Mouse (Mus musculus): ENCODE results near the gene Ptrhd1.

The Ptrhd1 gene

DNA sequence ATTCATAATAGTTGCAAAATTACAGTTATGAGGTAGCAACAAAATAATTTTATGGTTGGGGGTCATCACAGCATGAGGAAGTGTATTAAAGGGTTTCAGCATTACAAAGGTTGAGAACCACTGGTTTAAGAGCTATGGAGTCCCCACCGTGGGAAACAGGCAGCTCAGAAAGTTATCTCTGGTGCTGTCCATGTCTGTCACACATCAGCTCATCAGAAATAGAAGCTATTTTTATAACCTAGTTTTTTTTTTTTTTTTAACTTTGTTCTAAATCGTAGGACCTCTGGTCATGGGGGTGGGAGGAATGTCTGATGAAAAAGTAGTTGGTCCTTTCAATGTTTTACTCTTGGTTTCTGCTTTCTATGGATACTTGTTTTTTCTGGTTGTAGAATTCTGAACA lies 10.0 kb downstream of the Ptrhd1 start:
- DNase-seq (ENCODE audit: low spot score in 2 of 2), result no peak

DNA sequence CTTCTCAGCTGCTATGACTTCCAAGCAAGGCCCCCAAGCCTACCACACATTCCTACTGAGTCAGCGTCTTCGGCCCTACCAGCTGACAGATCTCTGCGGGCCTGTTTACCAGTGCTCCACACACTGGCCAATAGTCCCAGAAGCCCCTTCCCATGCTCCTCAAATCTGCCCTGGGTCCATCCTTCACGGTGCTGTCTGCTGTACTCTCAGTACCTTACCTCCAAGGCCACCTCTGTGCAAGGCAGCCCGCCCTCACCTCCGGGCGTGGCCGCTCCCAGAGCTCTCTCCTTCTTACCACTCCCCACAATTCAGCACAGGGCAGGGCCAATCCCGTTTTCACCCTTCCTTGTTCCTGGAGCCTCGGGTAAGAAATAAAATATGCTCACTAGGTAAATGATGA lies 11.9 kb downstream of the Ptrhd1 start:
- no peak for DNase-seq (ENCODE audit: low spot score in 2 of 2)

DNA sequence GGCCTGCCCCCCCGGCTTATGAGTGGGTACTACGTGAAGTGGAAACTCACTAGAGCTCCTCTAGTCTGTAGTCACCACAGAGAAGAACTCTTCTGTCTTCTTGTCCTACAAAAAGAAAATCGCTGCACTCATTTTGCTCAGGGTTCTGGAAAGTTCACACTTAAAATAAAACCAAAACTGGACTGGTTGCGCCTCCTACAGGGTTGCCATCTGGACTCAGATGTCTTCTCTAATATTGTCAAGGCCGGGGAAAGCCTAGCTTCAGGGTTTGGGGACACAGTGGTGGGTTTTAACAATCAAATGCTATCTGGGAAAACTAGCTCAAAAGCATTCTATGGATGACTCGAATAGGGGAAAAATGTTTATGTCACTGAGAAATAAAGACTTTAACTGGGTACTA lies 16.0 kb downstream of the Ptrhd1 start:
- DNase-seq (ENCODE audit: low spot score in 2 of 2), result no peak

DNA sequence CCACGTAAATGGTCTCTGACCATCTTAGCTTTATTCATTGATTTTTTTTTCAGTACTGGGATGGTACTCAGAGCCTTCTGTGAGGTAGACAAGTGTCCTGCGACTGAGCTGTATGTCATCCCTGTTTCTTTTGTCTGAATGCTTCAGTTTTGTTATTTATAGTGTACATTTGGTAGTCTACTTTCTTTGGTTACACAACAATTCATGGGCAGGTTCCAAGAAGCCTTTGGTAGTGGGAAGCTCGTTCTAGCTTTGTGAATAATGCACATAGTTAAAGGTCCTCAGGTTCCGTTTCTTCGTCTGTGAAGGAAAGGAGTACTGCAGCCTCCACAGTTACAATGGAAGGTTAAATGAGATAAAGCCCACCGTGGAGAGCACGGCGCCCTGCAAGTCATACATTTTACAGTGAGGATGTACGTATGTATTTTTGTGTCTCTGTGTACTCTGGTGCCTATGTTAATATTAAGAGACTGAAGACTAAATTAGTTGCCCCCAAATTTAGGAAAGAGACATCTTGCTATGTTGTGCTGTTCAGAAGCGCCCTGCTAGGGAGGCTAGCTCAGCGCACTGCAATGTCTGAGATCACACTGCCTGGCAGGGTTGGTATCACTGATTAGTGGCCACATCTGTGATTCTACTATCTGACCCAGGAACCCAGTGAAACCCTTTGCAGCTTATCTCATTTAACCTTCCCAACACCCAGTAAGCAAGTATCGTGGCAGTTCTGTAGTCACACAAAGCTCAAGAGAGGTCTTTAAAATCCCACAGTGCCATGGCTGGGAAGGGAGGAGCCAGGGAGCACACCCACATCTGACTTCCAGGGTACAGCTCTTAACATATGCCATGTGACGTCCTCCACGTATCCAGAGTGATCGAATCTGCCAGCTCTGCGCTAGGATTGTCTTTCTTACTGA lies 19.2 kb downstream of the Ptrhd1 start:
- DNase-seq (ENCODE audit: low spot score in 2 of 2), result no peak

DNA sequence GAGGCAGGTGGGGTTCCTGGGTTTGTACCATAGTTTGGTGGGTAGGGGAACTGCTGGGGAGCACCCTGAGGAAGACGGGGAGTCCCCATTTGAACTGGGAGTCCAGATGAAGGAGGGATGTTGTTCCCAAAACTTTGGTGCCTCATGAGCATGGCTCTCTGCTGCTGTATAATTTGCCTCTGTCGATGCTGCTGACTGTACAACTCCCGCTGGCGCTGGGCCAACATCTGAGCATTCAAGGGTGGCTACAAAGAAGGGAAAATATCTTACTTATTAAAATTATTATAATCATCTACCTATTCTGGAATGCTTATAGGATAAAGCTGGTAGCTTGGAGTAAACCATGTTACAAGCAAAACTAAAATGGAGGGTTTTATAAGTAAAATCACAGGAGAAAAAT lies 33.9 kb downstream of the Ptrhd1 start:
- no peak for DNase-seq (ENCODE audit: low spot score in 2 of 2)

DNA sequence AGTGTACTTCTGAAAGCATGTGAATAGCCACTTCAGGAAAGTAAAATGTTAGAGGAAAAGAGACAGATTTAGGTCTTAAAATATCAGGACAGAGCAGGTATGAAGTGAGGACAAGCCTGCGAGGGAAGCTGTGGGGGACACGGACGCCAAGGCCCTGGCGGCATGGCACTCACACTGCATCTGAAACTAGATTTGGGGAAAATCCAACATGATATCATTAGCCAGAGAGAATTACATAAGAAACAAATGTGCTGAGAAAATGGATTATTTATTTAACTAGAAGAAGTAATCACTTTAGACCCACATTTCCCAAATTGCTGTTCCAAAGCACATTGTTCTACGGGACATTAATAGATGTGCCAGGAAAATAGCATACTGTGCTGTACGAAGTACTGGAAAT lies 37.3 kb downstream of the Ptrhd1 start:
- no peak for DNase-seq (ENCODE audit: low spot score in 2 of 2)

DNA sequence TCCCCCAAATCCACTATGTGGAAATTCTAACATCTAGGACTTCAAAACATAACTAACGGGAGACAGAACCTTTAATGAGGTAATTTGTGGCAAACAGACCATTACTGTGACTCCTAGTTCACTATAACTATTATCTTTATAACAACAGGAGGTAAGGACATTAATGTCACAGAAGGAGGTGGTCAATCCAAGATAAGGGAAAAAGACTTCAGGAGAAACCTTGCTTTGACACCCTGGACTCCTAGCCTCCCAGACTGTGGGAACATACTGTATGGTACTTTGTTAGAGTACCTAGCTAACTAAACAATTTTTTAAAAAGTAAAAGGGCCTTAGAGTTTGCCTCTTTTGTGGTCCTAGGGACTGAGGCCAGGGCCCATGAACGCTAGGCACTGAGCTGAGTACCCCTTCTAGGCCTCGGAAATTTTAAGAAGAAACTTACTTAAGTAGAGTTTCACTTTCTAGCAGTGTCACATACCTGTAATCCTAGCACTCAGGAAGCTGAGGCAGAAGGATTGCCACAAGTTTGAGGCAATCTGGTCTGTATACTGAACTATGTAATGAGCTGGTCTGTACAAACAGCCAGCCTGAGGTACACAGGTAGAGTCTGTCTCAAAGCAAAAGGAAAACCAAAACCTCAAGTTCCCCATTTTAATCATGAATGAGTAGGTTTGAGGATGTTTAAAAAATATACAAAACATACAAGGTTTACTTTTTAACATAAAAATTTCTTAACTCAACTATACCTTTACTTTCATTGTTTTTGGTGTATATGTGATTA lies 45.3 kb downstream of the Ptrhd1 start:
- DNase-seq (ENCODE audit: low spot score in 2 of 2), result no peak

DNA sequence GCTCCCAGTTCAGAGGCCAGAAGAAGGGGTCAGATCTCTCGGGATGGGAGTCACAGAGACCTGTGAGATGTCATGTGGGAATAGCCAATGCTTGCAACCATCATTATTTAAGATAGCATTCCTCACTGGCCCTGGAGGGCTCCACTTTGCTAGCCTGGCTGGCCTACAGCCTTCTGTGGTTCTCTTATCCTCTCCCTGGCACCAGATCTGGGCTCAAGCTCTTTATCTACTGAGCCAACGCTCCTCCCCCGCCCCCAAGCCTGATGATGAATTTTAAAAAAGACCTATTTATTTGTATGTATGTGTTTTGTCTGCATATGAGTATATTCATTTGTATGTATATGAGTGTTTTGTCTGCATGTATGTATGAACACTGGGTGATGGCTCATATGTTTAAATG lies 46.1 kb downstream of the Ptrhd1 start:
- no peak for DNase-seq (ENCODE audit: low spot score in 2 of 2)

DNA sequence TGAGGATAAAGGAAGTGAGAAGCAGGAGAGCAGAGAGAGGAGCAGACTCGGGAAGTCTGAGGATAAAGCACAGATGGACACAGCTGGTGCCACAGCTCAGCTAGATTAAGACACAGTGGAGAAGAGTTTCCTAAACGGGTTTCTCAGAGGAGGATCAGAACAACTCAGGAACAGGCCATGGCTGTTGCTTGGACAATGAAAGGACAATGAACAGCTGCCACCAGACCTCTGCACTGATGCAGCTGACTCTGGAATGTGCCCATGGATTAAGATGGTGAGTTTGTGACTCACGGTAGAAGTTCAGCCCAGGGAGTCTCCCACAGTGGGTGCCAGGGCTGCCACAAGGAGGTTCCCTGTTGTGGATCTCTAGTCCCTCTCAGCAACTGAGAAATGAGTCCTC lies 51.4 kb downstream of the Ptrhd1 start:
- DNase-seq (ENCODE audit: low spot score in 2 of 2), result no peak
